Mouse (Mus musculus) erythroid progenitor cell, adult 5-6 weeks (primary cell): ENCODE measurements around the gene Akr1c6. TPM values are rescaled to one million over a fixed set of nuclear protein-coding genes. Genes with fewer than 3 reads are reported as not detected.
"Not testable (repeated sequence)": the region's sequence is repeated elsewhere in the genome, so short reads cannot be mapped to it uniquely, and the experiment has no call there.

ENCODE experiments used
- ATAC-seq: replicated peaks from 2 replicates; pipeline ENCODE4 v1.8.0; 2016; ENCODE audit warnings: moderate number of reproducible peaks, mild to moderate bottlenecking, moderate TSS enrichment, inconsistent platforms; ENCODE audit not compliant: poor library complexity, low FRiP score, severe bottlenecking
- total RNA-seq, 2 experiments: library from RNA; stranded (forward) in 1 of 2; stranded (reverse) in 1 of 2; fragments of 150-400 nt in 1 of 2; fragments of 186-747, 209-891 nt in 1 of 2; gene quantifications; 2 replicates each; pipeline versions ENCODE4 v1.2.3 to v1.2.4; 2015 to 2017; ENCODE audit warnings: low replicate concordance in 2 of 2

The Akr1c6 gene
- not detected in 2 replicates for total RNA-seq (2015; ENCODE audit: low replicate concordance)
- total RNA-seq (2017; ENCODE audit: low replicate concordance): not detected in 2 replicates

- ATAC-seq: no peak
Measured at GRCm38 (mm10) chr13:4434006-4434405, at the start of gene Akr1c6. TSS of gene Akr1c6 (plus strand) at chr13:4434306.

GRCm38 (mm10) chr13:4384918-4385317 is 49.2 kb upstream of the Akr1c6 start:
- ATAC-seq: no peak

- ATAC-seq: no peak
Measured at GRCm38 (mm10) chr13:4385541-4385940, 48.6 kb upstream of the Akr1c6 start.

- no peak for ATAC-seq
Measured at GRCm38 (mm10) chr13:4388762-4389446, 45.2 kb upstream of the Akr1c6 start.

GRCm38 (mm10) chr13:4400360-4400759 is 33.7 kb upstream of the Akr1c6 start:
- not testable (repeated sequence) for ATAC-seq

- ATAC-seq: no peak
Measured at GRCm38 (mm10) chr13:4400831-4401230, 33.3 kb upstream of the Akr1c6 start.

GRCm38 (mm10) chr13:4402221-4402620 is 31.9 kb upstream of the Akr1c6 start:
- no peak for ATAC-seq

GRCm38 (mm10) chr13:4404726-4405125 is 29.4 kb upstream of the Akr1c6 start:
- no peak for ATAC-seq

GRCm38 (mm10) chr13:4406771-4407170 is 27.3 kb upstream of the Akr1c6 start:
- ATAC-seq: no peak

- no peak for ATAC-seq
Measured at GRCm38 (mm10) chr13:4428558-4428957, 5.5 kb upstream of the Akr1c6 start.

- no peak for ATAC-seq
Measured at GRCm38 (mm10) chr13:4429034-4429433, 5.1 kb upstream of the Akr1c6 start.

- no peak for ATAC-seq
Measured at GRCm38 (mm10) chr13:4431129-4431528, 3.0 kb upstream of the Akr1c6 start.

- no peak for ATAC-seq
Measured at GRCm38 (mm10) chr13:4465641-4466040, 31.5 kb downstream of the Akr1c6 start.

GRCm38 (mm10) chr13:4467896-4468295 is 33.8 kb downstream of the Akr1c6 start:
- ATAC-seq: no peak

Other genes starting within 250 kb of the Akr1c6 start
- 5.4 TPM in 1 of 2 replicates, not detected in the other for gene Akr1c13, start 243.2 kb upstream of the Akr1c6 start, total RNA-seq (2015; ENCODE audit: low replicate concordance)
- 2.8 TPM in 1 of 2 replicates, not detected in the other for gene Akr1c13, start 243.2 kb upstream of the Akr1c6 start, total RNA-seq (2017; ENCODE audit: low replicate concordance)
- not detected in 2 replicates for gene Akr1c19, start 205.6 kb upstream of the Akr1c6 start, total RNA-seq (2015; ENCODE audit: low replicate concordance)
- not detected in 2 replicates for gene Akr1c19, start 205.6 kb upstream of the Akr1c6 start, total RNA-seq (2017; ENCODE audit: low replicate concordance)
- not detected in 2 replicates for gene Akr1c12, start 154.9 kb upstream of the Akr1c6 start, total RNA-seq (2015; ENCODE audit: low replicate concordance)
- gene Akr1c12, start 154.9 kb upstream of the Akr1c6 start, total RNA-seq (2017; ENCODE audit: low replicate concordance): 3.7 TPM in 1 of 2 replicates, not detected in the other
- not detected in 2 replicates for gene Akr1c20, start 89.0 kb downstream of the Akr1c6 start, total RNA-seq (2015; ENCODE audit: low replicate concordance)
- gene Akr1c20, start 89.0 kb downstream of the Akr1c6 start, total RNA-seq (2017; ENCODE audit: low replicate concordance): not detected in 2 replicates
- gene Akr1c21, start 139.8 kb downstream of the Akr1c6 start, total RNA-seq (2015; ENCODE audit: low replicate concordance): not detected in 2 replicates
- not detected in 2 replicates for gene Akr1c21, start 139.8 kb downstream of the Akr1c6 start, total RNA-seq (2017; ENCODE audit: low replicate concordance)
- 1.3 and 2.2 TPM in 2 replicates for gene Akr1e1, start 174.9 kb downstream of the Akr1c6 start, total RNA-seq (2015; ENCODE audit: low replicate concordance)
- gene Akr1e1, start 174.9 kb downstream of the Akr1c6 start, total RNA-seq (2017; ENCODE audit: low replicate concordance): 0.61 and 0.64 TPM in 2 replicates